In the genomic region with DNA sequence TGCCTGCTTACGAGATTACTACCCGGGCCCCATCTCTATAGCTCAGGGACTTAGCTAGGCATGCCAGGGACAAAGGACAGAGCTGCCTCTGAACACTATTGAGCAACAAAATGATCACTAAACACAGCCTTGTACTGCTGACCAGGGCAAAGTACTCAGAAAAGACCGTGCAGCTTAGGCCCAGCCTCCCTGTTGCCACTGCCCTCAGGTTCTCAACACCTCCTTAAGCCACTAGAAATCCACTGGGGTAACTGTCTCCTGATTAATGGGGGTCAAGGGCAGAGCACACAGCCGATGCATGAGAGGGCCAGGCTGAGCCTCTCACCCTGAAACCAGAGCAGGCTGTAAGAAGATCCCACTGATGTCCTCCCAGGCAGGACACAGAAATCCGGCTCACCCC, we compare ENCODE assay signal across 11 mouse cellular contexts. TPM values are rescaled to one million over a fixed set of nuclear protein-coding genes. Genes with fewer than 3 reads are reported as not detected.
A peak's percentile ranks its signal among the peaks of the same experiment; 100 is the strongest.
DNase-seq lines count a peak whose midpoint lies in the region; ATAC-seq and TF ChIP-seq lines count a peak whose summit lies in the region.
"Had no signal": no experiment of that assay in that cellular context is flagged by ENCODE, and none has a peak within 500 bp of the region (broad histone marks: within the 10 kb centered on the region; RNA-seq: fewer than 3 reads in every experiment).

No protein-coding gene starts in this region.

- no peak overlapping the region for H3K4me2 ChIP-seq in kidney, embryonic 15.5 days
- no peak overlapping the region for H3K4me2 ChIP-seq in neural tube, embryonic 13.5 days
- H3K4me2 ChIP-seq: stomach, embryonic 15.5 days had no signal

- H3K27ac ChIP-seq in liver, adult 2 months (replicated peaks; ENCODE audit: insufficient read depth, low read depth, low read length): peak overlapping the region; percentile 89
- 0 out of 2 replicates have a peak overlapping the region, but pooled peaks have one; percentile 25 for H3K27ac ChIP-seq in kidney, embryonic 15.5 days
- peak overlapping the region; percentile 63; the same call in 1 of the 2 replicates for H3K27ac ChIP-seq in neural tube, embryonic 13.5 days (replicated peaks)
- H3K27ac ChIP-seq: stomach, embryonic 15.5 days had no signal

- WGBS in liver, adult 2 months: 18% methylated on average over 5 of the region's 5 CpGs
- 30% methylated on average over 5 of the region's 5 CpGs for WGBS in kidney, embryonic 15.5 days
- WGBS in neural tube, embryonic 13.5 days: 58% methylated on average over 5 of the region's 5 CpGs

- H3K9ac ChIP-seq in liver, adult 2 months (ENCODE audit: low read depth, low read length): peak overlapping the region; percentile 22
- H3K9ac ChIP-seq in kidney, embryonic 15.5 days: no peak overlapping the region
- H3K9ac ChIP-seq in neural tube, embryonic 13.5 days: 0 out of 2 replicates have a peak overlapping the region, but pooled peaks have one; percentile 4
- H3K9ac ChIP-seq: stomach, embryonic 15.5 days had no signal

- no peak for TF ChIP-seq CTCF in liver, adult 2 months (IDR thresholded peaks at IDR 0.05; ENCODE audit: low read depth, low read length)

- TF ChIP-seq POLR2A in liver, adult 2 months (IDR thresholded peaks at IDR 0.05; ENCODE audit: extremely low read depth, insufficient read depth, low read length): no peak

- peak; percentile 72 for ATAC-seq in kidney, embryonic 15.5 days (replicated peaks; ENCODE audit: low FRiP score)
- no peak for ATAC-seq in neural tube, embryonic 13.5 days (ENCODE audit: low read depth)

- no peaks in the 10 kb centered on the region for H3K9me3 ChIP-seq in kidney, embryonic 15.5 days (replicated peaks)
- no peaks in the 10 kb centered on the region for H3K9me3 ChIP-seq in neural tube, embryonic 13.5 days
- H3K9me3 ChIP-seq: stomach, embryonic 15.5 days had no signal

- no peaks in the 10 kb centered on the region for H3K27me3 ChIP-seq in liver, adult 2 months (ENCODE audit: control insufficient read depth, insufficient read depth, low read length)
- no peaks in the 10 kb centered on the region for H3K27me3 ChIP-seq in kidney, embryonic 15.5 days
- H3K27me3 ChIP-seq in neural tube, embryonic 13.5 days: no peaks in the 10 kb centered on the region
- H3K27me3 ChIP-seq: stomach, embryonic 15.5 days had no signal

- peaks cover 15% of the 10 kb centered on the region; the same call in 1 of the 2 replicates for H3K36me3 ChIP-seq in liver, adult 2 months (ENCODE audit: control insufficient read depth, insufficient read depth, low read length)
- H3K36me3 ChIP-seq in kidney, embryonic 15.5 days: peaks cover 25% of the 10 kb centered on the region
- peaks cover 30% of the 10 kb centered on the region for H3K36me3 ChIP-seq in neural tube, embryonic 13.5 days

- DNase-seq in adrenal gland, postnatal 14 days: peak; percentile 37
- DNase-seq in adrenal gland, postnatal 4 days (ENCODE audit: low spot score in 2 of 2): no peak
- DNase-seq in liver, adult 2 months (ENCODE audit: extremely low read depth, low read depth, low spot score): peak; percentile 99
- DNase-seq in liver: no peak
- DNase-seq in testis, postnatal 14 days (ENCODE audit: low spot score): no peak
- DNase-seq in right cerebral cortex, postnatal 4 days: no peak
- DNase-seq: heart, adult 11 months; lung, adult 18-20 months had no signal

- no peak overlapping the region for H3K4me3 ChIP-seq in liver, adult 2 months (ENCODE audit: insufficient read depth, low read depth, low read length)
- H3K4me3 ChIP-seq in kidney, embryonic 15.5 days (replicated peaks): no peak overlapping the region
- H3K4me3 ChIP-seq in neural tube, embryonic 13.5 days: no peak overlapping the region
- H3K4me3 ChIP-seq: stomach, embryonic 15.5 days had no signal

- peaks cover 4% of the 10 kb centered on the region; the same call in 1 of the 2 replicates for H3K79me2 ChIP-seq in liver, adult 2 months (ENCODE audit: control insufficient read depth, insufficient read depth, low read length)

- peaks cover 25% of the 10 kb centered on the region for H3K4me1 ChIP-seq in liver, adult 2 months (ENCODE audit: control insufficient read depth, insufficient read depth, low read length)
- peaks cover 25% of the 10 kb centered on the region for H3K4me1 ChIP-seq in kidney, embryonic 15.5 days
- H3K4me1 ChIP-seq in neural tube, embryonic 13.5 days (replicated peaks): peaks cover 28% of the 10 kb centered on the region

RNA-seq across cellular contexts. Expression of gene Ern1, which starts 26.8 kb away (rescaled TPM):
- 80.9 and 82.3 TPM in 2 replicates for total RNA-seq in adrenal gland, postnatal 14 days (2021)
- 10 to 100 TPM; 72.5 to 83.6 TPM for total RNA-seq in adrenal gland, postnatal 4 days (2021)
- 18.2 and 24.1 TPM in 2 replicates for total RNA-seq in liver, adult 2 months (2014; rRNA removed)
- polyA plus RNA-seq in liver, adult 2 months (2012; rRNA removed): 36.3 and 52.8 TPM in 2 replicates
- polyA plus RNA-seq in kidney, embryonic 15.5 days (2015; fragmentation: Nextera tagmentation; extraction: Ambion mirVana): 6.6 and 7.0 TPM in 2 replicates
- 5.7 and 6.4 TPM in 2 replicates for polyA plus RNA-seq in neural tube, embryonic 13.5 days (2015; fragmentation: Nextera tagmentation; extraction: Ambion mirVana)

Comparison
In these comparisons a context has a peak if more than half of its experiments do, and no peak if none do; other contexts are left out.
1. DNase-seq: peak in adrenal gland, postnatal 14 days (single experiment) and liver, adult 2 months (single experiment); none in adrenal gland, postnatal 4 days (0 of 2), liver (single experiment), testis, postnatal 14 days (single experiment) and right cerebral cortex, postnatal 4 days (single experiment).
2. H3K27ac ChIP-seq: peak in every context shown above with its lines; median percentile 89 in liver, adult 2 months; 63 in neural tube, embryonic 13.5 days; 25 in kidney, embryonic 15.5 days.